Mouse (Mus musculus) retina, embryonic 14.5 days (tissue): ENCODE results near the gene Ptk7.
A peak's percentile ranks its signal among the peaks of the same experiment; 100 is the strongest.

Experiments used
- DNase-seq: peaks from one replicate; pipeline ENCODE4 v3.0.0-alpha.2; 2015; ENCODE audit warnings: low spot score

Gene Ptk7

GRCm38 (mm10) chr17:46555673-46556583, 73.4 kb downstream of the Ptk7 start, which contains the start of gene Srf:
Gene Srf, minus strand, starts transcription at chr17:46556175.
- DNase-seq = peak; percentile 98

GRCm38 (mm10) chr17:46554977-46555672, 74.2 kb downstream of the Ptk7 start:
- DNase-seq = peak; percentile 56

- DNase-seq = no peak
These were observed 74.7 kb downstream of the Ptk7 start for GRCm38 (mm10) chr17:46554646-46554976.

- DNase-seq = no peak
These were observed 75.4 kb downstream of the Ptk7 start for GRCm38 (mm10) chr17:46553926-46554325.

GRCm38 (mm10) chr17:46553469-46553868, 75.8 kb downstream of the Ptk7 start:
- DNase-seq = no peak

- peak; percentile 94 for DNase-seq
These were observed 76.4 kb downstream of the Ptk7 start for GRCm38 (mm10) chr17:46552841-46553423.

GRCm38 (mm10) chr17:46552151-46552550, 77.2 kb downstream of the Ptk7 start:
- no peak for DNase-seq

- DNase-seq = no peak
These were observed 77.9 kb downstream of the Ptk7 start for GRCm38 (mm10) chr17:46551369-46551768.

GRCm38 (mm10) chr17:46550904-46551303, 78.4 kb downstream of the Ptk7 start:
- DNase-seq = no peak

GRCm38 (mm10) chr17:46549642-46550041, 79.7 kb downstream of the Ptk7 start:
- DNase-seq = no peak

GRCm38 (mm10) chr17:46549193-46549592, 80.1 kb downstream of the Ptk7 start:
- peak; percentile 82 for DNase-seq

GRCm38 (mm10) chr17:46548741-46549140, 80.6 kb downstream of the Ptk7 start:
- no peak for DNase-seq

GRCm38 (mm10) chr17:46547923-46548322, 81.4 kb downstream of the Ptk7 start:
- DNase-seq = no peak

- peak; percentile 21 for DNase-seq
These were observed 82.3 kb downstream of the Ptk7 start for GRCm38 (mm10) chr17:46546995-46547394.

- peak; percentile 20 for DNase-seq
These were observed 82.7 kb downstream of the Ptk7 start for GRCm38 (mm10) chr17:46546591-46546990.

- peak; percentile 77 for DNase-seq
These were observed 83.3 kb downstream of the Ptk7 start, which contains the start of gene Cul9 for GRCm38 (mm10) chr17:46545813-46546564. Gene Cul9, minus strand, starts transcription at chr17:46546388.

GRCm38 (mm10) chr17:46543661-46544060, 85.6 kb downstream of the Ptk7 start:
- DNase-seq = no peak

- peak; percentile 87 for DNase-seq
These were observed 103.6 kb downstream of the Ptk7 start for GRCm38 (mm10) chr17:46525579-46526307.

- no peak for DNase-seq
These were observed 104.2 kb downstream of the Ptk7 start for GRCm38 (mm10) chr17:46525065-46525464.

GRCm38 (mm10) chr17:46521963-46522668, 107.2 kb downstream of the Ptk7 start:
- peak; percentile 13 for DNase-seq

GRCm38 (mm10) chr17:46521174-46521573, 108.1 kb downstream of the Ptk7 start:
- no peak for DNase-seq
